Mouse (Mus musculus) hindbrain, embryonic 15.5 days (tissue): ENCODE results near the gene Fam20a. TPM values are rescaled to one million over a fixed set of nuclear protein-coding genes. Genes with fewer than 3 reads are reported as not detected.

Source experiments
- ATAC-seq: fragments of 200-750 bp; cut with Nextera tagmentation; 2 replicates; pipeline ENCODE4 v1.8.0; 2017; ENCODE audit warnings: low read depth, moderate number of reproducible peaks, moderate TSS enrichment; ENCODE audit not compliant: low FRiP score
- H3K27ac ChIP-seq: fragments of 300-500 bp; sonication (generic); replicated peaks from 2 replicates; pipeline ENCODE4 v1.5.1; 2015; ENCODE audit warnings: mild to moderate bottlenecking, inconsistent platforms
- H3K27me3 ChIP-seq: fragments of 300-500 bp; sonication (generic); 2 replicates; pipeline ENCODE4 v1.6.1; 2015; ENCODE audit warnings: control low read depth, inconsistent platforms
- H3K36me3 ChIP-seq: fragments of 300-500 bp; sonication (generic); 2 replicates; pipeline ENCODE4 v1.6.1; 2015; ENCODE audit warnings: control low read depth, inconsistent platforms
- H3K4me1 ChIP-seq: fragments of 300-500 bp; sonication (generic); replicated peaks from 2 replicates; pipeline ENCODE4 v1.6.1; 2015; ENCODE audit warnings: control low read depth, inconsistent platforms
- H3K4me2 ChIP-seq: fragments of 300-500 bp; sonication (generic); 2 replicates; pipeline ENCODE4 v1.6.1; 2015; ENCODE audit warnings: moderate library complexity, mild to moderate bottlenecking, inconsistent platforms
- H3K4me3 ChIP-seq: fragments of 300-500 bp; sonication (generic); 2 replicates; pipeline ENCODE4 v1.5.1; 2015; ENCODE audit warnings: mild to moderate bottlenecking, inconsistent platforms
- H3K9ac ChIP-seq: fragments of 300-500 bp; sonication (generic); 2 replicates; pipeline ENCODE4 v1.6.1; 2015; ENCODE audit warnings: inconsistent platforms
- H3K9me3 ChIP-seq: fragments of 300-500 bp; sonication (generic); 2 replicates; pipeline ENCODE4 v1.6.1; 2016; ENCODE audit warnings: control low read depth, inconsistent platforms
- WGBS: fragments of 180-500 bp; shearing (Covaris S2); methylation state at CpG from one replicate; pipeline ENCODE4 v1.1.7; 2015; 5-methylcytosine and 5-hydroxymethylcytosine counted together
- polyA plus RNA-seq: library from polyadenylated mRNA; unstranded; fragments of >200 nt; fragmentation: Nextera tagmentation; extraction: Ambion mirVana; gene quantifications from 2 replicates; pipeline ENCODE4 v1.2.1, GENCODE M21; 2015

The Fam20a gene
- polyA plus RNA-seq, 1 experiment from 2014 or later: 5.5 TPM

- H3K9ac ChIP-seq: no peak overlapping the region
- H3K27ac ChIP-seq: no peak overlapping the region
- H3K4me2 ChIP-seq: no peak overlapping the region
- H3K4me3 ChIP-seq: no peak overlapping the region
- H3K9me3 ChIP-seq: no peaks in the 10 kb centered on the region
- no peaks in the 10 kb centered on the region for H3K27me3 ChIP-seq
- no peaks in the 10 kb centered on the region for H3K36me3 ChIP-seq
- peaks cover 14% of the 10 kb centered on the region for H3K4me1 ChIP-seq
- no peak for ATAC-seq
- WGBS: 72% methylated on average over 17 of the region's 17 CpGs
These were observed 7.5 kb downstream of the Fam20a start for GRCm38 (mm10) chr11:109714341-109715247.

- peaks cover 10% of the 10 kb centered on the region for H3K4me1 ChIP-seq
- WGBS: 88% methylated on average over 5 of the region's 5 CpGs
- no peaks in the 10 kb centered on the region for H3K9me3 ChIP-seq
- no peak overlapping the region for H3K27ac ChIP-seq
- H3K27me3 ChIP-seq: no peaks in the 10 kb centered on the region
- H3K4me3 ChIP-seq: no peak overlapping the region
- no peak overlapping the region for H3K9ac ChIP-seq
- no peaks in the 10 kb centered on the region for H3K36me3 ChIP-seq
- no peak overlapping the region for H3K4me2 ChIP-seq
- no peak for ATAC-seq
These were observed 12.6 kb downstream of the Fam20a start for GRCm38 (mm10) chr11:109709501-109709900.

- Histone ChIP-seq H3K9ac (no peak overlapping the region), H3K27me3 (no peaks in the 10 kb centered on the region), H3K9me3 (no peaks in the 10 kb centered on the region), H3K4me2 (no peak overlapping the region), H3K36me3 (no peaks in the 10 kb centered on the region), H3K4me1 (0 out of 2 replicates have a peak, but pooled peaks cover 8% of the 10 kb centered on the region), H3K4me3 (no peak overlapping the region), H3K27ac (no peak overlapping the region)
- ATAC-seq: no peak
- WGBS: 89% methylated on average over 4 of the region's 4 CpGs
These were observed 13.3 kb downstream of the Fam20a start for GRCm38 (mm10) chr11:109708786-109709185.

- Histone ChIP-seq H3K4me1 (peaks cover 8% of the 10 kb centered on the region; the same call in 1 of the 2 replicates), H3K9ac (no peak overlapping the region), H3K4me3 (no peak overlapping the region), H3K27me3 (no peaks in the 10 kb centered on the region), H3K9me3 (no peaks in the 10 kb centered on the region), H3K27ac (no peak overlapping the region), H3K36me3 (no peaks in the 10 kb centered on the region), H3K4me2 (no peak overlapping the region)
- no peak for ATAC-seq
- 75% methylated on average over 3 of the region's 3 CpGs for WGBS
These were observed 14.6 kb downstream of the Fam20a start for GRCm38 (mm10) chr11:109707442-109707841.

- no peaks in the 10 kb centered on the region for H3K9me3 ChIP-seq
- peaks cover 8% of the 10 kb centered on the region; the same call in 1 of the 2 replicates for H3K4me1 ChIP-seq
- no peaks in the 10 kb centered on the region for H3K27me3 ChIP-seq
- ATAC-seq: no peak
- H3K9ac ChIP-seq: no peak overlapping the region
- H3K4me3 ChIP-seq: no peak overlapping the region
- 85% methylated on average over 4 of the region's 4 CpGs for WGBS
- no peak overlapping the region for H3K27ac ChIP-seq
- H3K4me2 ChIP-seq: no peak overlapping the region
- no peaks in the 10 kb centered on the region for H3K36me3 ChIP-seq
These were observed 15.5 kb downstream of the Fam20a start for GRCm38 (mm10) chr11:109706586-109706985.

- no peaks in the 10 kb centered on the region for H3K36me3 ChIP-seq
- no peaks in the 10 kb centered on the region for H3K27me3 ChIP-seq
- H3K27ac ChIP-seq: no peak overlapping the region
- no peak overlapping the region for H3K4me2 ChIP-seq
- no peaks in the 10 kb centered on the region for H3K9me3 ChIP-seq
- H3K9ac ChIP-seq: no peak overlapping the region
- H3K4me1 ChIP-seq: peaks cover 8% of the 10 kb centered on the region; the same call in 1 of the 2 replicates
- WGBS: 71% methylated on average over 9 of the region's 9 CpGs
- H3K4me3 ChIP-seq: no peak overlapping the region
- ATAC-seq: no peak
These were observed 16.0 kb downstream of the Fam20a start for GRCm38 (mm10) chr11:109706055-109706412.

GRCm38 (mm10) chr11:109705336-109706054, 16.6 kb downstream of the Fam20a start:
- Histone ChIP-seq H3K4me3 (no peak overlapping the region), H3K27me3 (no peaks in the 10 kb centered on the region), H3K4me1 (peaks cover 8% of the 10 kb centered on the region; the same call in 1 of the 2 replicates), H3K36me3 (no peaks in the 10 kb centered on the region), H3K27ac (no peak overlapping the region), H3K9ac (no peak overlapping the region), H3K4me2 (no peak overlapping the region), H3K9me3 (no peaks in the 10 kb centered on the region)
- WGBS: 64% methylated on average over 9 of the region's 9 CpGs
- ATAC-seq: 0 out of 2 replicates have a peak, but pooled peaks have one; percentile 23

GRCm38 (mm10) chr11:109704311-109705205, 17.5 kb downstream of the Fam20a start:
- Histone ChIP-seq H3K9ac (no peak overlapping the region), H3K27ac (no peak overlapping the region), H3K27me3 (no peaks in the 10 kb centered on the region), H3K36me3 (no peaks in the 10 kb centered on the region), H3K4me3 (no peak overlapping the region), H3K4me2 (no peak overlapping the region), H3K4me1 (peaks cover 8% of the 10 kb centered on the region; the same call in 1 of the 2 replicates), H3K9me3 (no peaks in the 10 kb centered on the region)
- ATAC-seq: no peak
- WGBS: 71% methylated on average over 22 of the region's 22 CpGs

GRCm38 (mm10) chr11:109703845-109704244, 18.2 kb downstream of the Fam20a start:
- H3K4me3 ChIP-seq: no peak overlapping the region
- WGBS: 76% methylated on average over 9 of the region's 9 CpGs
- H3K4me1 ChIP-seq: peaks cover 8% of the 10 kb centered on the region; the same call in 1 of the 2 replicates

GRCm38 (mm10) chr11:109702031-109702815, 19.9 kb downstream of the Fam20a start:
- Histone ChIP-seq H3K4me1 (peaks cover 8% of the 10 kb centered on the region; the same call in 1 of the 2 replicates), H3K27me3 (no peaks in the 10 kb centered on the region), H3K27ac (0 out of 2 replicates have a peak overlapping the region, but pooled peaks have one; percentile 1), H3K9me3 (no peaks in the 10 kb centered on the region), H3K36me3 (no peaks in the 10 kb centered on the region), H3K4me3 (no peak overlapping the region), H3K9ac (no peak overlapping the region), H3K4me2 (no peak overlapping the region)
- 42% methylated on average over 10 of the region's 10 CpGs for WGBS
- no peak for ATAC-seq

More at GRCm38 (mm10) chr11:109703845-109704244, 18.2 kb downstream of the Fam20a start:
- Histone ChIP-seq H3K36me3 (no peaks in the 10 kb centered on the region), H3K9me3 (no peaks in the 10 kb centered on the region), H3K27me3 (no peaks in the 10 kb centered on the region), H3K9ac (no peak overlapping the region), H3K4me2 (no peak overlapping the region), H3K27ac (no peak overlapping the region)
- ATAC-seq: no peak

- Histone ChIP-seq H3K4me1 (peaks cover 8% of the 10 kb centered on the region; the same call in 1 of the 2 replicates), H3K9me3 (no peaks in the 10 kb centered on the region), H3K9ac (no peak overlapping the region), H3K4me2 (no peak overlapping the region), H3K36me3 (no peaks in the 10 kb centered on the region), H3K27ac (no peak overlapping the region), H3K4me3 (no peak overlapping the region), H3K27me3 (no peaks in the 10 kb centered on the region)
- WGBS: 62% methylated on average over 6 of the region's 6 CpGs
- ATAC-seq: no peak
These were observed 21.3 kb downstream of the Fam20a start for GRCm38 (mm10) chr11:109700761-109701160.
